Mouse (Mus musculus) stomach, embryonic 15.5 days (tissue): Measurements from ENCODE around the gene Stub1. TPM values are rescaled to one million over a fixed set of nuclear protein-coding genes. Genes with fewer than 3 reads are reported as not detected.

Source experiments
- ATAC-seq: fragments of 200-750 bp; cut with Nextera tagmentation; 2 replicates; pipeline ENCODE4 v1.8.0; 2017; ENCODE audit warnings: low read depth, moderate number of reproducible peaks, moderate TSS enrichment; ENCODE audit not compliant: insufficient read depth, low FRiP score
- H3K27ac ChIP-seq: fragments of 300-500 bp; sonication (generic); 2 replicates; pipeline ENCODE4 v1.5.1; 2015; ENCODE audit warnings: mild to moderate bottlenecking, inconsistent platforms
- H3K27me3 ChIP-seq: fragments of 300-500 bp; sonication (generic); replicated peaks from 2 replicates; pipeline ENCODE4 v1.6.1; 2015; ENCODE audit warnings: inconsistent platforms
- H3K36me3 ChIP-seq: fragments of 300-500 bp; sonication (generic); 2 replicates; pipeline ENCODE4 v1.6.1; 2015; ENCODE audit warnings: inconsistent platforms
- H3K4me1 ChIP-seq: fragments of 300-500 bp; sonication (generic); 2 replicates; pipeline ENCODE4 v1.6.1; 2015; ENCODE audit warnings: inconsistent platforms
- H3K4me2 ChIP-seq: fragments of 300-500 bp; sonication (generic); 2 replicates; pipeline ENCODE4 v1.6.1; 2015; ENCODE audit warnings: mild to moderate bottlenecking, inconsistent platforms
- H3K4me3 ChIP-seq: fragments of 300-500 bp; sonication (generic); replicated peaks from 2 replicates; pipeline ENCODE4 v1.5.1; 2015; ENCODE audit warnings: inconsistent platforms
- H3K9ac ChIP-seq: fragments of 300-500 bp; sonication (generic); 2 replicates; pipeline ENCODE4 v1.6.1; 2015; ENCODE audit warnings: inconsistent platforms
- H3K9me3 ChIP-seq: fragments of 300-500 bp; sonication (generic); 2 replicates; pipeline ENCODE4 v1.6.1; 2016; ENCODE audit warnings: inconsistent platforms
- WGBS: fragments of 180-500 bp; shearing (Covaris S2); methylation state at CpG from one replicate; pipeline ENCODE4 v1.1.7; 2015; 5-methylcytosine and 5-hydroxymethylcytosine counted together
- polyA plus RNA-seq: library from polyadenylated mRNA; unstranded; fragments of >200 nt; fragmentation: Nextera tagmentation; extraction: Ambion mirVana; gene quantifications from 2 replicates; pipeline ENCODE4 v1.2.1, GENCODE M21; 2015

The Stub1 gene
- polyA plus RNA-seq, 1 experiment from 2014 or later = 312 TPM

DNA sequence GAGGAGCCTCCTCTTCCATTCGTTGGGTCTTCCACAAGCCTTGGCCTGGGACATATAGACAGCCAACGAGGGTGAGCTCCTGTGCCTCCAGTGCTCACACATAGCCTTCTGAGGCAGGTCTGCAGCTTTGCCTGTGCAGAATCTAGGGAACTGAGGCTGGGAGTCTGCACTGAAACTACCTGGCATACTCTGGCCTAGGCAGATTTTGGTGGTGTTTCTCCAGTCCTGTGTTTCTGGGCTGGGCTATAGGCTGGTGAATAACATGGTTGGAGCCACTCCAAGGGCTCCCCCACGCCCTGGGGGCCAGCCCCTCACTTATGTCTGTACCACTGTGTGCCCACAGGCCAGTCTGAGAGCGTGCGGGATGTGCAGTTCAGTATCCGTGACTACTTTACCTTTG lies 7.9 kb downstream of the Stub1 start:
- ATAC-seq = no peak
- H3K9ac ChIP-seq = no peak overlapping the region

GRCm38 (mm10) chr17:25824362-25825142 lies 8.7 kb downstream of the Stub1 start:
- no peak for ATAC-seq
- H3K9me3 ChIP-seq = no peaks in the 10 kb centered on the region
- WGBS = 68% methylated on average over 16 of the region's 17 CpGs
- no peak overlapping the region for H3K27ac ChIP-seq
- H3K4me1 ChIP-seq = peaks cover 33% of the 10 kb centered on the region
- H3K4me3 ChIP-seq = peak overlapping the region; percentile 60
- peaks cover 15% of the 10 kb centered on the region for H3K27me3 ChIP-seq
- H3K4me2 ChIP-seq = peak overlapping the region; percentile 71
- H3K36me3 ChIP-seq = peaks cover 6% of the 10 kb centered on the region; the same call in 1 of the 2 replicates
- no peak overlapping the region for H3K9ac ChIP-seq

More for the DNA sequence above, 7.9 kb downstream of the Stub1 start:
- H3K4me3 ChIP-seq = no peak overlapping the region
- peaks cover 6% of the 10 kb centered on the region; the same call in 1 of the 2 replicates for H3K36me3 ChIP-seq
- H3K9me3 ChIP-seq = no peaks in the 10 kb centered on the region
- H3K27me3 ChIP-seq = peaks cover 8% of the 10 kb centered on the region
- H3K27ac ChIP-seq = no peak overlapping the region
- H3K4me2 ChIP-seq = no peak overlapping the region
- WGBS = 87% methylated on average over 6 of the region's 6 CpGs
- H3K4me1 ChIP-seq = peaks cover 41% of the 10 kb centered on the region

GRCm38 (mm10) chr17:25823452-25823851 lies 9.8 kb downstream of the Stub1 start, which contains the start of gene Wdr24:
TSS of gene Wdr24 (plus strand) at chr17:25823627.
- WGBS = under 1% methylated on average over 18 of the region's 18 CpGs
- Histone ChIP-seq H3K4me3 (peak within 1 kb of the TSS; percentile 60), H3K4me2 (peak within 1 kb of the TSS; percentile 71), H3K27ac (no peak within 1 kb of the TSS), H3K9me3 (no peaks in the 10 kb centered on the region), H3K27me3 (peaks cover 26% of the 10 kb centered on the region), H3K4me1 (peaks cover 33% of the 10 kb centered on the region), H3K36me3 (peaks cover 6% of the 10 kb centered on the region; the same call in 1 of the 2 replicates), H3K9ac (peak within 1 kb of the TSS; percentile 25; the same call in 1 of the 2 replicates)
- peak; percentile 65 for ATAC-seq

DNA sequence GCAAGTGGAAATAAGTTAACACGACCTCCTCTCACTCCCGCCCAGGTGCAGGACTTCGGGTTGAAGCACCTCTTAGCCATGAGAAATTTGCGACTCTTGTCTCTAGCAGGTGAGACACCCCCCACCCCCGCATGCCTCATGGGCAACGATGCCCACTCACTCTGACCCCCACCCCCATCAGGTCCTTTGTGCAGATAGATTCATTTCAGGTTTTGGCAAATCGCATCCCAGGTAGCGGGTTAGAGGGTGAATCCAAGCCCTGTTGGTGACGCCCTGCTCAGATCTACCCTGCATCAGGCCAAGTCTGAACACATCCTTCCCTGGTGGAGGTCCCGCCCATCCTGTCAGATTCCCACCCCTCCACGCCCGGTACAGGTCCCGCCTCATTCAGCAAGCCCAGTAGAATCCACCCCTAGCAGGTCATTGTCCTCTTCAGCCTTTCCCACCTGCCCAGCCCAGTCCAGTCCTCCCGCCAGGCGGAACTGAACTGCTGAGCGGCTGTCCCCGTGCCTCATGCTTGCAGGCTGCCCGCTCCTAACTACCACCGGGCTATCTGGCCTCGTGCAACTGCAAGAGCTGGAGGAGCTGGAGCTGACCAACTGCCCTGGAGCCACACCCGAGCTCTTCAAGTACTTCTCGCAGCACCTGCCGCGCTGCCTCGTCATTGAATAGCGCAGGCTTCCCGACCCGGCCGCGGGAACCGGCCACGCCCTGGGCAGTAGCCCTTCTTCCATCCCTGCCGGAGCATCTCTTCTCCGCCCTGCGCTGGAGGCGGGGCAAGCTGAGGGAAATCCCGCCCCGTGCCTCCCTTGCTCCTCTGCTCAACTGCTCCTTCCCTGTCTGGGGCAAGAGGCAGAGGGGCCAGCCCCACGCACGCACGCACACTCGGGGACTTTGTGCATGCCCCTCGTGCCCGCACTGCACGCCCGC lies 14.1 kb downstream of the Stub1 start:
- H3K36me3 ChIP-seq = no peaks in the 10 kb centered on the region
- peak; percentile 24; the same call in 1 of the 2 replicates for ATAC-seq
- no peaks in the 10 kb centered on the region for H3K9me3 ChIP-seq
- peaks cover 37% of the 10 kb centered on the region for H3K27me3 ChIP-seq
- WGBS = 7% methylated on average over 46 of the region's 46 CpGs
- H3K27ac ChIP-seq = no peak overlapping the region
- H3K4me2 ChIP-seq = peak overlapping the region; percentile 46
- peaks cover 8% of the 10 kb centered on the region for H3K4me1 ChIP-seq
- peak overlapping the region; percentile 17; the same call in 1 of the 2 replicates for H3K4me3 ChIP-seq
- no peak overlapping the region for H3K9ac ChIP-seq

DNA sequence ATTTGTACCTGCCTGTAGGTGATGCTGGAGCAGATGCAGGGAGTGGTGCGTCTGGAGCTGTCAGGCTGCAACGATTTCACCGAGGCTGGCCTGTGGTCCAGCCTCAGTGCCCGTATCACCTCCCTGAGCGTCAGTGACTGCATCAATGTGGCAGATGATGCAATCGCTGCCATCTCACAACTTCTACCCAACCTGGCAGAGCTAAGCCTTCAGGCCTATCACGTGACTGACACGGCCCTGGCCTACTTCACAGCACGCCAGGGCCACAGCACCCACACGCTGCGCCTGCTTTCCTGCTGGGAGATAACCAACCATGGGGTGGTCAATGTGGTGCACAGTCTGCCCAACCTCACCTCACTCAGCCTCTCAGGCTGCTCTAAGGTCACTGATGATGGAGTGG lies 15.5 kb downstream of the Stub1 start:
- Histone ChIP-seq H3K27me3 (peaks cover 44% of the 10 kb centered on the region), H3K9me3 (no peaks in the 10 kb centered on the region), H3K4me3 (no peak overlapping the region), H3K9ac (no peak overlapping the region), H3K4me2 (no peak overlapping the region), H3K4me1 (peaks cover 11% of the 10 kb centered on the region; the same call in 1 of the 2 replicates), H3K36me3 (no peaks in the 10 kb centered on the region), H3K27ac (no peak overlapping the region)
- ATAC-seq = no peak
- 81% methylated on average over 11 of the region's 11 CpGs for WGBS

DNA sequence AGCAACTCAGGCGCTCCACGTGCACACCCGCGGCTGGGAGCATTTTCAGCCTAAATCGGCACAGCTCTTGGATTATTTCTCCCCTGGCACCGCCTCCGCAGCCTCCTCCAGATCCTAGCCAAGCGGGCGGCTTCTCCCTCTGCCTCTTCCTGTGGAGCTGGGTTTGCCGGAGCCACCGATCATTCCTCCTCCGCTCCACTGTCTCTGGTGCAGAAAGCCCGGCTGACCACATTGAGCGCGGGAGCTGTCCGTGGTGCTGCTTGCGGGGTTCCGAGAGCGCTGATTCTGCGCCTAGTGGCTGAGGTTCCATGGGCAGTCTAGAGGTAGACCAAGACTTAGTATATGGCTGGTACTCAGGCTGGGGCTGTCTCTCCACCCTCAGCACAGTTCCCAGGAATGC lies 19.7 kb downstream of the Stub1 start:
- 2% methylated on average over 20 of the region's 20 CpGs for WGBS
- Histone ChIP-seq H3K4me2 (peak overlapping the region; percentile 30), H3K4me3 (no peak overlapping the region)

GRCm38 (mm10) chr17:25810890-25811289 lies 22.3 kb downstream of the Stub1 start:
- Histone ChIP-seq H3K27ac (no peak overlapping the region), H3K4me3 (no peak overlapping the region), H3K4me1 (peaks cover 9% of the 10 kb centered on the region; the same call in 1 of the 2 replicates), H3K36me3 (no peaks in the 10 kb centered on the region), H3K4me2 (no peak overlapping the region), H3K9me3 (no peaks in the 10 kb centered on the region), H3K9ac (no peak overlapping the region), H3K27me3 (peaks cover 45% of the 10 kb centered on the region)
- 71% methylated on average over 4 of the region's 4 CpGs for WGBS
- ATAC-seq = no peak

More for the DNA sequence above, 19.7 kb downstream of the Stub1 start:
- H3K4me1 ChIP-seq = peaks cover 9% of the 10 kb centered on the region; the same call in 1 of the 2 replicates
- no peak overlapping the region for H3K9ac ChIP-seq
- peaks cover 48% of the 10 kb centered on the region for H3K27me3 ChIP-seq
- no peaks in the 10 kb centered on the region for H3K36me3 ChIP-seq
- no peak overlapping the region for H3K27ac ChIP-seq
- ATAC-seq = peak; percentile 42
- H3K9me3 ChIP-seq = no peaks in the 10 kb centered on the region

DNA sequence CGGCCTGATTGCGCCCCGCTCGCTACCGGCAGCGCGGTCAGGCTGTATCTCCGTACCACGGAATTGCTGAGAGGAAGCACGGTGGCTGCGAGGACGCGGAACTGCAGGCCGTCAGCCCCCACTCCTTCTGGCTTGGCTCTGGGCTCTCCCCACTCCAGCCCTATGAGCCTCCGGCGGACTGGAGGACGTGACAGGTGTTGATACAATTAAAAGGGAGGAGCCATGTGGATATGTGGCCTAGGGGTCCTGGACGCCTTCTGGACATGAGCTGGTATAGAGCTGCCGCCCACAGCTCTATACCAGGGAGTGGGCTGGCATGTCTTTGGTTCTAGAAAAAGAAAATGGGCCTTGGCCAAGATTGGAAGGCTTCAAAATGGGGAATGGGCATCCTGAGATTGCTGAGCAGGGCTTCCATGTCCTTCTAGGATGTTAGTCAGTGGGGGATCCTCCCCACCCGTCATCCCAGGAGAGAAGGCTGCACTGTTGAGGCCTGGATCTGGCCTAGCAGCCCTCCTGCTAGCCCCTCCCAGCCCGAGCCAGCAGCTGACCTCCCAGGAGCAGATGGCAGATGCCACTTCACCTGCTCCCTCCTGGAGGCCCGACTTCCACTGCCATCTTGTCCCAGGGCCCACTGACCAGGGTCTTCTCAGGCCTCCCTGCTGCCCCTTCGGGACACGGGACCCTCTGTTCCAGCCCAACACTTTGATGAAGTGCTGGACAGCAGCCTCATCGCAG lies 23.4 kb downstream of the Stub1 start:
- H3K27ac ChIP-seq = no peak overlapping the region
- H3K9ac ChIP-seq = peak overlapping the region; percentile 16; the same call in 1 of the 2 replicates
- H3K27me3 ChIP-seq = peaks cover 48% of the 10 kb centered on the region
- H3K4me1 ChIP-seq = peaks cover 9% of the 10 kb centered on the region; the same call in 1 of the 2 replicates
- no peaks in the 10 kb centered on the region for H3K9me3 ChIP-seq
- H3K4me3 ChIP-seq = peak overlapping the region; percentile 66
- 10% methylated on average over 25 of the region's 25 CpGs for WGBS
- H3K4me2 ChIP-seq = peak overlapping the region; percentile 98
- H3K36me3 ChIP-seq = no peaks in the 10 kb centered on the region
- no peak for ATAC-seq

DNA sequence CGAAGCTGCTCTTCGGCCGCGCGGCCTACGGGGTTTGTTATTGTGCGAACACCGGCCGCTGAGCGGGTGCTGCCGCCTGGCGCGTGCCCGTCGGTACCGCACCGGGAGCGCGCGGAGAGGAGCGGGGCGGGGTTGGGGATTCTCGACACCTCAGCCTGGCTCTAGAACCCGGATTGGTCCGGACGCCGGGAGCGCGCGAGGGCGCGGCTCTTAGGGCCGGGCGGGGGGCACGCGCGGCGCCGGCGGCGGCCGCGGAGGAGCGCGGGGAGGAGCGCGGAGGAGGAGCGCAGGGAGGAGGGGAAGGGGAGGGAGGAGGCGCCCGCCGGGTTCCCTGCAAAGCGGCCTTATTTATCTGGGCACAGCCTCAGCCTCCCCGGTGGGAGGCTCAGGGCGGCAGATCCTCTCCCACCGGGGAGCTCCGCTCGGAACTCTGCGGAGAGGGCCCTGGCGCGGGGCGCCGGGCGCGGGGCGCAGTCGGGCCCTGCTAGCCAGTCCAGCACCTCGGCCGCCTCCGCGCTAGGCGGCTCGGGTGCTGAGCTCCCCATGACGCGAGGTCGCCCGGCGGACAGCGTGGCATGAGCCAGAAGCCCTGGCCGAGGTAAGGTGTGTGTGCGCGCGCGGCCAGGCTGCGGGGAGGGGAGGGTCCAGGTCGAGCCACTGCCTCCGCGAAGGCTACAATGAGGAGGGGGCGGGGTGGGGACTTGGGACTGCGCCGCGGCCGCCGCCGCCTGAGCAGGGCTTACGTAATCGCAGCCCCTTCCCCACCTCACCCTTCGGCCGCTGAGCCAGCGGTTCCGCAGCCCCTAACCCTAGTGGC lies 24.2 kb downstream of the Stub1 start, which contains the start of gene Fbxl16:
Fbxl16 (plus strand) TSS at position 297 of the 817 bp plus-strand sequence.
- under 1% methylated on average over 90 of the region's 100 CpGs for WGBS
- Histone ChIP-seq H3K4me3 (peak within 1 kb of the TSS; percentile 66), H3K36me3 (no peaks in the 10 kb centered on the region), H3K4me1 (peaks cover 9% of the 10 kb centered on the region; the same call in 1 of the 2 replicates), H3K27me3 (peaks cover 49% of the 10 kb centered on the region), H3K4me2 (peak within 1 kb of the TSS; percentile 98), H3K9ac (peak within 1 kb of the TSS; percentile 22), H3K9me3 (no peaks in the 10 kb centered on the region), H3K27ac (peak within 1 kb of the TSS; percentile 16; the same call in 1 of the 2 replicates)
- ATAC-seq = peak; percentile 83

DNA sequence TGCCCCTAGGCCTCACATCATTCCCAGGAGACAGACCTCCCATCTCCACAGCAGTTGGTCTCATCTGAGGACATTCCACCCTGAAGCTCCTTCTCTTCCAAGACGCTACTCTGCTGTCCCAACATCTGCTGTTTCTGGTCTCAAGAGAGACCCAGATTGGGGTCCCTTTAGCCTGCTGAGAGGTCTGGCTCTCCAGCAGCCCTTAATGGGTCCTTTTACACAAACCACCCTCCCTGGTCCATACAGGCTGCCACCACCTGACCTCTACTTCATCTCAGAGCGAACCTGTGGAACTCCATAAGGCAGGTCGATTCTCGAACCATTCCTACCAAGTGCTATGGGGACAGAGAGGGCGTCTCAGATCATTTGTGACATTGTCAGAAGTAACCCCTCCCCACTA lies 25.2 kb downstream of the Stub1 start:
- Histone ChIP-seq H3K4me2 (peak overlapping the region; percentile 98), H3K9ac (no peak overlapping the region), H3K36me3 (no peaks in the 10 kb centered on the region), H3K4me3 (no peak overlapping the region; the same call in 1 of the 2 replicates), H3K27ac (no peak overlapping the region), H3K27me3 (peaks cover 47% of the 10 kb centered on the region), H3K4me1 (peaks cover 5% of the 10 kb centered on the region; the same call in 1 of the 2 replicates), H3K9me3 (no peaks in the 10 kb centered on the region)
- no peak for ATAC-seq
- WGBS = 35% methylated on average over 5 of the region's 5 CpGs
